Mouse (Mus musculus) regulatory T cell (primary cell): Measurements from ENCODE around the gene Kctd2.

Experiments
- in situ Hi-C: fragments of 300-600 bp; cut with MboI, MseI; formaldehyde crosslinking; loops from one replicate; pipeline ENCODE4 v1.15.1; 2025; ENCODE audit warnings: high pct_unique_total_duplicates

Kctd2 gene

GRCm38 (mm10) chr11:115437571-115438122 lies 17.7 kb downstream of the Kctd2 start:
- in situ Hi-C loops: no loop called here

- in situ Hi-C loops: no loop called here
These were observed 19.4 kb downstream of the Kctd2 start for GRCm38 (mm10) chr11:115439326-115439725.

- in situ Hi-C loops: no loop called here
These were observed 20.1 kb downstream of the Kctd2 start, which contains the start of gene Trim80 for GRCm38 (mm10) chr11:115439906-115440595. Gene Trim80, plus strand, starts transcription at chr11:115440545.

GRCm38 (mm10) chr11:115441417-115441816 lies 21.5 kb downstream of the Kctd2 start:
- in situ Hi-C loops: no loop called here

- in situ Hi-C loops: no loop called here
These were observed 27.0 kb downstream of the Kctd2 start for GRCm38 (mm10) chr11:115446906-115447305.

GRCm38 (mm10) chr11:115447321-115447885 lies 27.5 kb downstream of the Kctd2 start:
- in situ Hi-C loops: no loop called here

- in situ Hi-C loops: no loop called here
These were observed 28.1 kb downstream of the Kctd2 start for GRCm38 (mm10) chr11:115448075-115448474.

GRCm38 (mm10) chr11:115448998-115449397 lies 29.1 kb downstream of the Kctd2 start:
- in situ Hi-C loops: no loop called here

- in situ Hi-C loops: loop anchor here (10.0 to 25.0 kb wide), 2 partner anchors 1088 to 1545 kb away; no protein-coding TSS in a partner anchor
These were observed 30.2 kb downstream of the Kctd2 start for GRCm38 (mm10) chr11:115450176-115450575.

GRCm38 (mm10) chr11:115451781-115452241 lies 31.9 kb downstream of the Kctd2 start:
- in situ Hi-C loops: loop anchor here (10.0 to 25.0 kb wide), 2 partner anchors 1090 to 1543 kb away; no protein-coding TSS in a partner anchor

- in situ Hi-C loops: loop anchor here (10.0 to 25.0 kb wide), 2 partner anchors 1090 to 1542 kb away; no protein-coding TSS in a partner anchor
These were observed 32.4 kb downstream of the Kctd2 start for GRCm38 (mm10) chr11:115452281-115452860.

GRCm38 (mm10) chr11:115453306-115453705 lies 33.4 kb downstream of the Kctd2 start:
- in situ Hi-C loops: loop anchor here (10.0 to 25.0 kb wide), 2 partner anchors 1091 to 1541 kb away; no protein-coding TSS in a partner anchor

- in situ Hi-C loops: loop anchor here (10.0 to 25.0 kb wide), 2 partner anchors 1093 to 1540 kb away; no protein-coding TSS in a partner anchor
These were observed 34.9 kb downstream of the Kctd2 start for GRCm38 (mm10) chr11:115454822-115455221.

GRCm38 (mm10) chr11:115455619-115456018 lies 35.7 kb downstream of the Kctd2 start:
- in situ Hi-C loops: loop anchor here (10.0 to 25.0 kb wide), 2 partner anchors 1093 to 1539 kb away; no protein-coding TSS in a partner anchor

GRCm38 (mm10) chr11:115456182-115456581 lies 36.3 kb downstream of the Kctd2 start:
- in situ Hi-C loops: loop anchor here (10.0 to 25.0 kb wide), 2 partner anchors 1094 to 1539 kb away; no protein-coding TSS in a partner anchor

GRCm38 (mm10) chr11:115457405-115457804 lies 37.5 kb downstream of the Kctd2 start:
- in situ Hi-C loops: loop anchor here (10.0 to 25.0 kb wide), 2 partner anchors 1095 to 1537 kb away; no protein-coding TSS in a partner anchor

GRCm38 (mm10) chr11:115460976-115461375 lies 41.0 kb downstream of the Kctd2 start:
- in situ Hi-C loops: loop anchor here (25.0 kb wide), 1 partner anchor 1099 kb away; no protein-coding TSS in a partner anchor

- in situ Hi-C loops: loop anchor here (25.0 kb wide), 1 partner anchor 1100 kb away; no protein-coding TSS in a partner anchor
These were observed 41.9 kb downstream of the Kctd2 start for GRCm38 (mm10) chr11:115461846-115462242.

GRCm38 (mm10) chr11:115462243-115462891 lies 42.4 kb downstream of the Kctd2 start, which contains the start of gene Slc16a5:
Gene Slc16a5, plus strand, starts transcription at chr11:115462474.
- in situ Hi-C loops: loop anchor here (25.0 kb wide), 1 partner anchor 1100 kb away; no protein-coding TSS in a partner anchor

- in situ Hi-C loops: loop anchor here (25.0 kb wide), 1 partner anchor 1101 kb away; no protein-coding TSS in a partner anchor
These were observed 43.5 kb downstream of the Kctd2 start for GRCm38 (mm10) chr11:115463397-115463796.

- in situ Hi-C loops: loop anchor here (25.0 kb wide), 1 partner anchor 1103 kb away; no protein-coding TSS in a partner anchor
These were observed 44.9 kb downstream of the Kctd2 start for GRCm38 (mm10) chr11:115464851-115465250.
